Mouse (Mus musculus): Measurements from ENCODE around the gene 7530416G11Rik. TPM values are rescaled to one million over a fixed set of nuclear protein-coding genes. Genes with fewer than 3 reads are reported as not detected.
A peak's percentile ranks its signal among the peaks of the same experiment; 100 is the strongest.

7530416G11Rik gene
- polyA plus RNA-seq (2012; fragmentation: generic; extraction: Trizol), result not detected

DNA sequence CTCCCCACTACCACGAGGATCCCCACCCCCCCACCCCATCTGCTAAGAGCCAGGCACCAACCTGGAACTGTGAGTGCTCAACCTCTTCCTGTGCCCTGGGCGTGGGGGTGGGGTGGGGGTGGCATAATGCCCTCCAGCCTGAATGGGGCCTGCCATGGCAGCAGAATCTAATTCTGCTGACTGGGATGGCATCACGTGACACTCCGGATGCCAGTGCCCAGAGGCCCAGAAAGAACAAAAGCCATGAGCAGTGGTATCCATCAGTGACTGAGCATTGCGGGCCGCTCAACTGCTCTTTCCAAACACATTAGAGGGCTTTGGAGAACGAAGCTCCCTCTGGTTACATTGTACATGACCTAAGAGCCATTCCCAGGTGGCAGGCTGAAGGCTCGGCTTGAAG lies at the start of gene 7530416G11Rik:
7530416G11Rik (minus strand) TSS at position 101 of the 400 bp plus-strand sequence.
- Histone ChIP-seq H3K4me2 (ENCODE audit: low read depth) (no peak within 1 kb of the TSS), H3ac (ENCODE audit: control insufficient read depth, insufficient read length) (no peak within 1 kb of the TSS), H3K36me3 (ENCODE audit: control insufficient read depth, insufficient read depth) (no peaks in the 10 kb centered on the region), H3K4me3 (no peak within 1 kb of the TSS), H3K79me2 (ENCODE audit: control insufficient read depth, insufficient read depth) (no peaks in the 10 kb centered on the region), H3K27me3 (ENCODE audit: control insufficient read depth, insufficient read depth, insufficient read length) (peaks cover 14% of the 10 kb centered on the region)
- TF ChIP-seq MAX (IDR thresholded peaks at IDR 0.05; ENCODE audit: low read depth), result no peak
- no peak for TF ChIP-seq POLR2A (IDR thresholded peaks at IDR 0.05; ENCODE audit: insufficient read length, low read depth)
- TF ChIP-seq MYOG (IDR thresholded peaks at IDR 0.05; ENCODE audit: control insufficient read depth in 1 of 3, insufficient read depth in 1 of 3, insufficient read length in 2 of 3, low read depth in 2 of 3), result no peak
- TF ChIP-seq REST (IDR thresholded peaks at IDR 0.05; ENCODE audit: insufficient read depth, insufficient read length), result no peak
- TF ChIP-seq MYOD1 (IDR thresholded peaks at IDR 0.05; ENCODE audit: control insufficient read depth in 1 of 3, insufficient read length in 2 of 3, low read depth in 2 of 3), result no peak
- TF ChIP-seq TCF3 (IDR thresholded peaks at IDR 0.05; ENCODE audit: insufficient read length, low read depth), result no peak
- TF ChIP-seq USF1 (IDR thresholded peaks at IDR 0.05; ENCODE audit: low read depth), result no peak

DNA sequence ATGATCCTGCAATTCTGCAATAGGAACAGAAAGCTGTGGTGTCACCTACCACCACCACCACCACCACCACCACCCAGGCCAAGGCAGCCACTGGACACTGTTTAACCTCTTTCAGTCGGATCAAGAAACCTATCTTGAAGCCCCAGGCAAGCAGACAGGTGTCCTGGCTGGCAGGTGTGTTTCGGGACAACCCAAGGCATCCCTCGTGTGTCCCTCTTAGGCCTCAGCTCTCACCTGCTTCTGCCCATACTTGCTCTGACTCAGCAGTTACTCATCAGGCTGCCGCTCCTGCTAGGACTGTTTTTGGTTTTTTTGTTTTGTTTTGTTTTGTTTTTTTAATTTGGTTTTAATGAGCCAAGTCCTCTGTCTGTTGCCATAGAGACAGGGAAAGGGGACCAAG lies 43.5 kb upstream of the 7530416G11Rik start:
- Histone ChIP-seq H3K4me2 (ENCODE audit: low read depth) (no peak overlapping the region), H3K27me3 (ENCODE audit: control insufficient read depth, insufficient read depth, insufficient read length) (no peaks in the 10 kb centered on the region), H3ac (ENCODE audit: control insufficient read depth, insufficient read length) (no peak overlapping the region), H3K79me2 (ENCODE audit: control insufficient read depth, insufficient read depth) (no peaks in the 10 kb centered on the region), H3K36me3 (ENCODE audit: control insufficient read depth, insufficient read depth) (no peaks in the 10 kb centered on the region), H3K4me3 (no peak overlapping the region)
- TF ChIP-seq TCF3 (IDR thresholded peaks at IDR 0.05; ENCODE audit: insufficient read length, low read depth) (peak; percentile 18), MYOG (IDR thresholded peaks at IDR 0.05; ENCODE audit: control insufficient read depth in 1 of 3, insufficient read depth in 1 of 3, insufficient read length in 2 of 3, low read depth in 2 of 3) (peak in 2 of 3 experiments; percentile 44 to 76), E2F4 (IDR thresholded peaks at IDR 0.05; ENCODE audit: insufficient read depth) (no peak), MYOD1 (IDR thresholded peaks at IDR 0.05; ENCODE audit: control insufficient read depth in 1 of 3, insufficient read length in 2 of 3, low read depth in 2 of 3) (peak in 2 of 3 experiments; percentile 71 to 90), POLR2AphosphoS2 (IDR thresholded peaks at IDR 0.05; ENCODE audit: insufficient read length, low read depth) (no peak)

DNA sequence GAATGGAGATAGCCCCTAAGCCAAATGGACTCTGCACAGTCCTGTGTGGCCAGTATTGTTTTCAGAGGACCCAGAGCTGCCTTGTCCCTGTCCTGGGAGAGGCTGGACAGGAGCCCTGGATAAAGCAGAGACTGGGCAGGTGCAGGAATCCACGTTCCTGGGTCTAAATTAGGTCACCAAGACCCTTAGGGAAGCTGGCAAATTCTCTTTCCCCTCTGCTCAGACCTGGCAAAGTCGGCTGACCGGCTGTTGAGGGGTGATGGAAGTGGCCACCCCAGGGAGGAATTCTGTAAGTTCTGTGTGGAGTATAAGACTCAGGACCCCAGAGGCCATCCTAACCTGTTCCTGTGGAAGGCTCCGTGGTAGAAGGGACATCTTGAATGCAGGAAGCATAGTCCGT lies 42.3 kb upstream of the 7530416G11Rik start:
- Histone ChIP-seq H3K27me3 (ENCODE audit: control insufficient read depth, insufficient read depth, insufficient read length) (no peaks in the 10 kb centered on the region), H3K79me2 (ENCODE audit: control insufficient read depth, insufficient read depth) (no peaks in the 10 kb centered on the region), H3K4me2 (ENCODE audit: low read depth) (no peak overlapping the region), H3ac (ENCODE audit: control insufficient read depth, insufficient read length) (no peak overlapping the region), H3K4me3 (no peak overlapping the region), H3K36me3 (ENCODE audit: control insufficient read depth, insufficient read depth) (no peaks in the 10 kb centered on the region)
- no peak for TF ChIP-seq USF1 (IDR thresholded peaks at IDR 0.05; ENCODE audit: low read depth)
- TF ChIP-seq TCF12 (IDR thresholded peaks at IDR 0.05; ENCODE audit: insufficient read depth, poor library complexity, severe bottlenecking), result no peak
- no peak for TF ChIP-seq REST (IDR thresholded peaks at IDR 0.05; ENCODE audit: insufficient read depth, insufficient read length)
- no peak for TF ChIP-seq POLR2A (IDR thresholded peaks at IDR 0.05; ENCODE audit: insufficient read length, low read depth)
- no peak for TF ChIP-seq MYOD1 (IDR thresholded peaks at IDR 0.05; ENCODE audit: control insufficient read depth in 1 of 3, insufficient read length in 2 of 3, low read depth in 2 of 3)
- TF ChIP-seq MYOG (IDR thresholded peaks at IDR 0.05; ENCODE audit: control insufficient read depth in 1 of 3, insufficient read depth in 1 of 3, insufficient read length in 2 of 3, low read depth in 2 of 3), result no peak
- TF ChIP-seq SRF (IDR thresholded peaks at IDR 0.05; ENCODE audit: control insufficient read depth, insufficient read length, low read depth), result no peak
- no peak for TF ChIP-seq E2F4 (IDR thresholded peaks at IDR 0.05; ENCODE audit: insufficient read depth)
- TF ChIP-seq CEBPB (IDR thresholded peaks at IDR 0.05; ENCODE audit: insufficient read depth, poor library complexity, severe bottlenecking), result no peak
- no peak for TF ChIP-seq TCF3 (IDR thresholded peaks at IDR 0.05; ENCODE audit: insufficient read length, low read depth)
- TF ChIP-seq POLR2AphosphoS2 (IDR thresholded peaks at IDR 0.05; ENCODE audit: insufficient read length, low read depth), result no peak
- no peak for TF ChIP-seq MAX (IDR thresholded peaks at IDR 0.05; ENCODE audit: low read depth)

DNA sequence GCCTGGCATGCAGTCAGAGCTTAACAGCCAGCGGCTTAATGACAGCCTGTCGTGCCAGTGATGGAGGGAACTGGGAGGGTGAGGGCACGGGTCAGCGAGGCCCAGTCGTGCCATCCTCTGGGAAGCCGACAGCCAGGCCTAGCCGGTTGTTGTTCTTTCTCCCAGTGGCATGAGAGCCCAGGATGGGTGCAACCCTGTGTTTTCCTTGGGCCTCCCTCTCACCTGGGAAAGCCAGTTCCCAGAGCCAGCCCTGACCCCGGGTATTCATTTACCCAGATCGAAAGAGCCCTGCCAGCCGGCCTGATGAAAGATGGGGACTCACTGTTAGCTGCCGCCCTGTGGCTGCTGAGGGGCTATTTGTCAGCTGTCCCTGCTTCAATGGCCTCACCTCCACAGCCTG lies 35.1 kb upstream of the 7530416G11Rik start:
- no peak for TF ChIP-seq POLR2AphosphoS2 (IDR thresholded peaks at IDR 0.05; ENCODE audit: insufficient read length, low read depth)
- no peak for TF ChIP-seq SRF (IDR thresholded peaks at IDR 0.05; ENCODE audit: control insufficient read depth, insufficient read length, low read depth)
- no peak for TF ChIP-seq E2F4 (IDR thresholded peaks at IDR 0.05; ENCODE audit: insufficient read depth)
- no peak for TF ChIP-seq TCF3 (IDR thresholded peaks at IDR 0.05; ENCODE audit: insufficient read length, low read depth)
- no peak for TF ChIP-seq MAX (IDR thresholded peaks at IDR 0.05; ENCODE audit: low read depth)
- no peak for TF ChIP-seq REST (IDR thresholded peaks at IDR 0.05; ENCODE audit: insufficient read depth, insufficient read length)
- TF ChIP-seq TCF12 (IDR thresholded peaks at IDR 0.05; ENCODE audit: insufficient read depth, poor library complexity, severe bottlenecking), result no peak
- TF ChIP-seq CEBPB (IDR thresholded peaks at IDR 0.05; ENCODE audit: insufficient read depth, poor library complexity, severe bottlenecking), result no peak
- TF ChIP-seq USF1 (IDR thresholded peaks at IDR 0.05; ENCODE audit: low read depth), result no peak
- no peak for TF ChIP-seq MYOD1 (IDR thresholded peaks at IDR 0.05; ENCODE audit: control insufficient read depth in 1 of 3, insufficient read length in 2 of 3, low read depth in 2 of 3)
- no peak for TF ChIP-seq POLR2A (IDR thresholded peaks at IDR 0.05; ENCODE audit: insufficient read length, low read depth)
- Histone ChIP-seq H3K79me2 (ENCODE audit: control insufficient read depth, insufficient read depth) (no peaks in the 10 kb centered on the region), H3K27me3 (ENCODE audit: control insufficient read depth, insufficient read depth, insufficient read length) (no peaks in the 10 kb centered on the region), H3K36me3 (ENCODE audit: control insufficient read depth, insufficient read depth) (no peaks in the 10 kb centered on the region), H3K4me2 (ENCODE audit: low read depth) (no peak overlapping the region), H3ac (ENCODE audit: control insufficient read depth, insufficient read length) (no peak overlapping the region), H3K4me3 (no peak overlapping the region)

DNA sequence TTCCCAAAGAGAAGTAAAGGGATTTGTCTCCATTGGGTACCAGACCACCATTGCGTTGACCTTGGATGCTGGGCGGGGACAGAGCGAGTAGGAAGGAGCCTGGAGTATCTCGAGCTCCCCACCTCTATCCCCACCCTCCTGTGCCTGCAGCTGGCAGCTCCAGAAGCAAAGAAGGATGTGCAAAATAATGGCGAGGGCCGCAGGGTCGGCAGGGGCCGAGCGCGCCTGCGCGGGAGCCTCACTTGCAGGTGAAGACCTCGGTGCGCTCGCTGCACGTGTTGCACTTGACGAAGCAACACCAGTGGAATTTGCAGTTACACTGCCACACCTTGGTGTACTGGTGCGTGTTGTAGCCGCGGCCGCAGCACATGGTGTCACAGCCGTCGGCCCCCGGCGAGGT lies 34.1 kb upstream of the 7530416G11Rik start:
- no peaks in the 10 kb centered on the region for H3K79me2 ChIP-seq (ENCODE audit: control insufficient read depth, insufficient read depth)
- no peak overlapping the region for H3K4me2 ChIP-seq (ENCODE audit: low read depth)
- TF ChIP-seq TCF3 (IDR thresholded peaks at IDR 0.05; ENCODE audit: insufficient read length, low read depth) (no peak), REST (IDR thresholded peaks at IDR 0.05; ENCODE audit: insufficient read depth, insufficient read length) (no peak), SRF (IDR thresholded peaks at IDR 0.05; ENCODE audit: control insufficient read depth, insufficient read length, low read depth) (no peak), MYOG (IDR thresholded peaks at IDR 0.05; ENCODE audit: control insufficient read depth in 1 of 3, insufficient read depth in 1 of 3, insufficient read length in 2 of 3, low read depth in 2 of 3) (no peak), MYOD1 (IDR thresholded peaks at IDR 0.05; ENCODE audit: control insufficient read depth in 1 of 3, insufficient read length in 2 of 3, low read depth in 2 of 3) (no peak), CEBPB (IDR thresholded peaks at IDR 0.05; ENCODE audit: insufficient read depth, poor library complexity, severe bottlenecking) (no peak), POLR2AphosphoS2 (IDR thresholded peaks at IDR 0.05; ENCODE audit: insufficient read length, low read depth) (no peak), TCF12 (IDR thresholded peaks at IDR 0.05; ENCODE audit: insufficient read depth, poor library complexity, severe bottlenecking) (no peak), USF1 (IDR thresholded peaks at IDR 0.05; ENCODE audit: low read depth) (no peak), MAX (IDR thresholded peaks at IDR 0.05; ENCODE audit: low read depth) (no peak), E2F4 (IDR thresholded peaks at IDR 0.05; ENCODE audit: insufficient read depth) (no peak), POLR2A (IDR thresholded peaks at IDR 0.05; ENCODE audit: insufficient read length, low read depth) (no peak)
- no peak overlapping the region for H3K4me3 ChIP-seq
- no peaks in the 10 kb centered on the region for H3K27me3 ChIP-seq (ENCODE audit: control insufficient read depth, insufficient read depth, insufficient read length)
- H3ac ChIP-seq (ENCODE audit: control insufficient read depth, insufficient read length), result no peak overlapping the region
- no peaks in the 10 kb centered on the region for H3K36me3 ChIP-seq (ENCODE audit: control insufficient read depth, insufficient read depth)
